ENCODE assay signal across 8 mouse cellular contexts in genomic region chr12:100725458-100725786, GRCm38 (mm10). TPM values are rescaled to one million over a fixed set of nuclear protein-coding genes. Genes with fewer than 3 reads are reported as not detected.
DNase-seq lines count a peak whose midpoint lies in the region; ATAC-seq and TF ChIP-seq lines count a peak whose summit lies in the region.

No protein-coding gene starts in this region.

- no peaks in the 10 kb centered on the region for H3K27me3 ChIP-seq in testis, adult 2 months (ENCODE audit: control insufficient read depth, insufficient read depth, low read length)
- H3K27me3 ChIP-seq in liver, embryonic 13.5 days: no peaks in the 10 kb centered on the region

- WGBS in liver, embryonic 13.5 days (ENCODE audit: insufficient replicate concordance): 5% methylated on average over 17 of the region's 17 CpGs

- intact Hi-C loops in gastrocnemius, adult 2 months (cut with DNase I): loop anchor here (2.0 kb wide), 1 partner anchor 53 kb away; the partner anchor contains the start of gene Dglucy

- H3K36me3 ChIP-seq in testis, adult 2 months (ENCODE audit: control insufficient read depth, insufficient read depth, low read length): no peaks in the 10 kb centered on the region
- H3K36me3 ChIP-seq in liver, embryonic 13.5 days: no peaks in the 10 kb centered on the region

- no peak for DNase-seq in gastrocnemius, adult 2 months
- DNase-seq in gastrocnemius, adult 8-10 months (ENCODE audit: low spot score in 2 of 2): no peak
- DNase-seq in testis, postnatal 14 days (ENCODE audit: low spot score): no peak
- DNase-seq in liver, embryonic 13.5 days: no peak
- DNase-seq in right cerebral cortex, postnatal 25 days: no peak
- DNase-seq in right cerebral cortex, adult 2 months (ENCODE audit: low spot score in 2 of 2): no peak
- DNase-seq in thymus, postnatal 36 days: no peak

- H3K27ac ChIP-seq in gastrocnemius, adult 2 months: peak overlapping the region; percentile 84
- peak overlapping the region; percentile 42; the same call in 1 of the 2 replicates for H3K27ac ChIP-seq in testis, adult 2 months (ENCODE audit: control insufficient read depth, insufficient read depth, low read depth, low read length)
- no peak overlapping the region; the same call in 1 of the 2 replicates for H3K27ac ChIP-seq in liver, embryonic 13.5 days

- no peaks in the 10 kb centered on the region for H3K9me3 ChIP-seq in liver, embryonic 13.5 days (replicated peaks)

- no peak for TF ChIP-seq CTCF in gastrocnemius, adult 2 months (IDR thresholded peaks at IDR 0.05)
- no peak for TF ChIP-seq CTCF in testis, adult 2 months (IDR thresholded peaks at IDR 0.05; ENCODE audit: control insufficient read depth, insufficient read depth, insufficient replicate concordance, low read depth, low read length)

- peaks cover 3% of the 10 kb centered on the region; the same call in 1 of the 2 replicates for H3K4me1 ChIP-seq in testis, adult 2 months (ENCODE audit: control insufficient read depth, insufficient read depth, low read length)
- H3K4me1 ChIP-seq in liver, embryonic 13.5 days (replicated peaks): peaks cover 31% of the 10 kb centered on the region

- peak overlapping the region; percentile 64 for H3K4me3 ChIP-seq in gastrocnemius, adult 2 months
- peak overlapping the region; percentile 98 for H3K4me3 ChIP-seq in testis, adult 2 months (ENCODE audit: control insufficient read depth, low read depth, low read length)
- peak overlapping the region; percentile 82 for H3K4me3 ChIP-seq in liver, embryonic 13.5 days (replicated peaks)

- no peak; the same call in 1 of the 2 replicates for TF ChIP-seq POLR2A in testis, adult 2 months (IDR thresholded peaks at IDR 0.05; ENCODE audit: control insufficient read depth, low read depth, low read length)

- ATAC-seq in liver, embryonic 13.5 days (ENCODE audit: low read depth): no peak

- H3K9ac ChIP-seq in liver, embryonic 13.5 days: peak overlapping the region; percentile 39; the same call in 1 of the 2 replicates

- H3K4me2 ChIP-seq in liver, embryonic 13.5 days: peak overlapping the region; percentile 93

RNA-seq across cellular contexts. Expression of gene Rps6ka5, which starts 1.4 kb away (rescaled TPM):
- total RNA-seq in gastrocnemius, adult 2 months (2021): 10 to 100 TPM; 11.1 to 11.8 TPM
- 10 to 100 TPM in 2 of 4 experiments, 1 to 10 TPM in 2; 7.5 to 16.9 (median 10.2) TPM for total RNA-seq in gastrocnemius, adult 8-10 months (2022)
- polyA plus RNA-seq in testis, adult 2 months (2012; rRNA removed): 3.3 and 4.1 TPM in 2 replicates
- 1.4 and 1.6 TPM in 2 replicates for polyA plus RNA-seq in liver, embryonic 13.5 days (2015; fragmentation: Nextera tagmentation; extraction: Ambion mirVana)

RNA-seq across cellular contexts. Expression of gene Dglucy, which starts 53.4 kb away (rescaled TPM):
- total RNA-seq in gastrocnemius, adult 2 months (2021): 10 to 100 TPM; 19.1 to 21.6 TPM
- 10 to 100 TPM; 20.8 to 28.3 (median 26.4) TPM for total RNA-seq in gastrocnemius, adult 8-10 months (2022)
- 1.0 and 1.1 TPM in 2 replicates for polyA plus RNA-seq in testis, adult 2 months (2012; rRNA removed)
- 0.67 and 0.93 TPM in 2 replicates for polyA plus RNA-seq in liver, embryonic 13.5 days (2015; fragmentation: Nextera tagmentation; extraction: Ambion mirVana)
